In the genomic region with DNA sequence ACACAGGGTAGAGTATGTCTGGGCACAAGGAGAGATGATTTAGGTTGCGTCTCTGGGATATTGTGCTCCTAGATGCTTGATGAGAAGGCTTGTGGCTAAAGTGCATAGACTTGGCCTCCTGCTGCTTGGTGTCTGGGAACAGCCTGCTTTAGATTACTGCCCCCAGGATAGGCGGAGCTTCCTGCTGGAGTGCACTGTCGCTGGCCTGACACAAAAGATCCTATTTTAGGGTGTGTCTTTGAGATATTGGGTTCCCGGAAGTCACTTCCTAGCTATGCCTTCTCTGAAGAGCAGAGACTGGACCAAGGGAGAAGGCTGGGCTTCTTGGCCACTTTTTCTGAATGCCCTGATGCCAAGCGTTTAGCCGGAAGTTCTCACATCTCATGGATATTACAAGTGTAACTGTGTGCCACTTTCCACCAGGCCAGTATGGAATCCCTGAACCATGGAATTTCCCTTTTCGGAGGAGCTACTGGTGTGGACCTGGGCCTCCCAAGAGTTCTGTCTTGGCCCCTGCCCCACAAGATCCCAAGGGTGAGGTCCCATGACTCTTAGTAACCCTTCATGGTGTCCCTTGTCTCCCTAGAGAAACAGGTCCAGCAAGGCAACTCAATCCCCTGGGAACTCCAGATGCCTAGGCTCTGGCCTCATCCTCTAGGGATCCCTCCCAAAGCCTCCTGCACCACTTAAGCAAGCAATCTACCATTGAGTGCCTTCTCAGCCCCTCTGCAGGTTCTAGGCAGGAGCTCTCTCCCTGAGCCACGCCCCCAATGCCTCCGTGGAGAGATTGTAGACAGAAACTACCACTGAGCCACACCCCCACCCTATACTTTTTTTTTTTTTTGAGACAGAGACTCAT, we compare ENCODE assay signal across 10 mouse cellular contexts. TPM values are rescaled to one million over a fixed set of nuclear protein-coding genes. Genes with fewer than 3 reads are reported as not detected.
DNase-seq lines count a peak whose midpoint lies in the region; ATAC-seq and TF ChIP-seq lines count a peak whose summit lies in the region.
"Had no signal": no experiment of that assay in that cellular context is flagged by ENCODE, and none has a peak within 500 bp of the region (broad histone marks: within the 10 kb centered on the region; RNA-seq: fewer than 3 reads in every experiment).

No protein-coding gene starts in this region.

- intact Hi-C loops in heart, adult 2 months (cut with DNase I) = loop anchor here (2.0 kb wide), 1 partner anchor 15 kb away; no protein-coding TSS in a partner anchor
- intact Hi-C loops in heart, postnatal 25 days (cut with DNase I) = no loop called here

- H3K27ac ChIP-seq in heart, adult 2 months = peak overlapping the region; percentile 83
- peak overlapping the region; percentile 11; the same call in 1 of the 2 replicates for H3K27ac ChIP-seq in heart, embryonic 16.5 days (ENCODE audit: low read length)
- H3K27ac ChIP-seq: hindbrain, postnatal 0 days had no signal

- no peak for ATAC-seq in heart, embryonic 16.5 days (replicated peaks; ENCODE audit: extremely low read depth, insufficient read depth, low FRiP score)

- no peak for TF ChIP-seq CTCF in heart, adult 2 months (IDR thresholded peaks at IDR 0.05)

- no peaks in the 10 kb centered on the region for H3K36me3 ChIP-seq in heart, adult 2 months (ENCODE audit: control insufficient read depth, insufficient read depth, low read length)
- no peaks in the 10 kb centered on the region for H3K36me3 ChIP-seq in heart, embryonic 16.5 days (ENCODE audit: control insufficient read depth, insufficient read depth)

- H3K79me2 ChIP-seq in heart, adult 2 months (replicated peaks; ENCODE audit: control insufficient read depth, insufficient read depth, low read length) = no peaks in the 10 kb centered on the region

- H3K4me2 ChIP-seq in heart, embryonic 16.5 days (ENCODE audit: low read depth, low read length) = no peak overlapping the region

- no peaks in the 10 kb centered on the region for H3K9me3 ChIP-seq in heart, embryonic 16.5 days (replicated peaks; ENCODE audit: control insufficient read depth, low read length)

- H3K4me3 ChIP-seq in heart, adult 2 months = no peak overlapping the region
- no peak overlapping the region for H3K4me3 ChIP-seq in heart, embryonic 16.5 days (ENCODE audit: low read length)

- no peak for DNase-seq in heart, adult 2 months
- DNase-seq in heart, postnatal 25 days (ENCODE audit: low spot score) = no peak
- DNase-seq in MEL-GATA-1-ER (ENCODE audit: extremely low read depth, low read depth) = peak; percentile 78
- DNase-seq in lung, postnatal 10 days = peak; percentile 75
- DNase-seq in testis, postnatal 10 days (ENCODE audit: low spot score) = no peak
- no peak for DNase-seq in thymus, postnatal 36 days
- DNase-seq in right cerebral cortex, adult 18-20 months = no peak
- DNase-seq: cerebellum, postnatal 10 days had no signal

- TF ChIP-seq POLR2A in heart, adult 2 months (IDR thresholded peaks at IDR 0.05; ENCODE audit: insufficient read depth, low read depth, low read length) = peak; percentile 36; the same call in 1 of the 2 replicates

- no peaks in the 10 kb centered on the region for H3K27me3 ChIP-seq in heart, adult 2 months (ENCODE audit: control insufficient read depth, insufficient read depth, low read length)
- H3K27me3 ChIP-seq in heart, embryonic 16.5 days (ENCODE audit: control insufficient read depth, insufficient read depth, low read length) = peaks cover 6% of the 10 kb centered on the region; the same call in 1 of the 2 replicates

- TF ChIP-seq EP300 in heart, adult 2 months (IDR thresholded peaks at IDR 0.05; ENCODE audit: insufficient read depth, low read depth, low read length) = peak; percentile 55; the same call in 1 of the 2 replicates

- peaks cover 5% of the 10 kb centered on the region for H3K4me1 ChIP-seq in heart, adult 2 months (ENCODE audit: control insufficient read depth, insufficient read depth, low read length)
- H3K4me1 ChIP-seq in heart, embryonic 16.5 days (ENCODE audit: control insufficient read depth, insufficient read depth, low read length) = peaks cover 5% of the 10 kb centered on the region; the same call in 1 of the 2 replicates

- WGBS in heart, adult 2 months = 55% methylated on average over 9 of the region's 9 CpGs
- WGBS in heart, embryonic 16.5 days = 56% methylated on average over 9 of the region's 9 CpGs

- H3K9ac ChIP-seq in heart, adult 2 months (ENCODE audit: low read depth, low read length) = no peak overlapping the region; the same call in 1 of the 2 replicates
- no peak overlapping the region for H3K9ac ChIP-seq in heart, embryonic 16.5 days (ENCODE audit: low read length)

RNA-seq across cellular contexts. Expression of gene Abca7, which starts 7.3 kb away (rescaled TPM):
- 1 to 10 TPM; 6.6 to 8.0 TPM for total RNA-seq in heart, adult 2 months (2021)
- polyA plus RNA-seq in heart, adult 2 months (2012; rRNA removed) = 9.2 and 10.8 TPM in 2 replicates
- total RNA-seq in heart, postnatal 25 days (2021) = 1 to 10 TPM; 6.5 to 6.7 TPM
- polyA plus RNA-seq in heart, embryonic 16.5 days (2015; fragmentation: Nextera tagmentation; extraction: Ambion mirVana) = 3.2 TPM in 2 replicates

RNA-seq across cellular contexts. Expression of gene Arhgap45, which starts 12.8 kb away (rescaled TPM):
- 1 to 10 TPM; 3.5 to 5.1 TPM for total RNA-seq in heart, adult 2 months (2021)
- polyA plus RNA-seq in heart, adult 2 months (2012; rRNA removed) = 8.9 and 16.6 TPM in 2 replicates
- 1 to 10 TPM; 4.7 to 4.9 TPM for total RNA-seq in heart, postnatal 25 days (2021)
- polyA plus RNA-seq in heart, embryonic 16.5 days (2015; fragmentation: Nextera tagmentation; extraction: Ambion mirVana) = 10.9 and 17.7 TPM in 2 replicates

RNA-seq across cellular contexts. Expression of gene Cnn2, which starts 15.2 kb away (rescaled TPM):
- 10 to 100 TPM; 30.2 to 39.3 TPM for total RNA-seq in heart, adult 2 months (2021)
- polyA plus RNA-seq in heart, adult 2 months (2012; rRNA removed) = 52.5 and 60.7 TPM in 2 replicates
- 10 to 100 TPM; 35.9 to 36.6 TPM for total RNA-seq in heart, postnatal 25 days (2021)
- polyA plus RNA-seq in heart, embryonic 16.5 days (2015; fragmentation: Nextera tagmentation; extraction: Ambion mirVana) = 218 and 255 TPM in 2 replicates

RNA-seq across cellular contexts. Expression of gene Tmem259, which starts 19.5 kb away (rescaled TPM):
- 100 to 1,000 TPM; 109 to 124 TPM for total RNA-seq in heart, adult 2 months (2021)
- polyA plus RNA-seq in heart, adult 2 months (2012; rRNA removed) = 184 and 220 TPM in 2 replicates
- total RNA-seq in heart, postnatal 25 days (2021) = 100 to 1,000 TPM; 110 to 115 TPM
- 10.6 and 13.5 TPM in 2 replicates for polyA plus RNA-seq in heart, embryonic 16.5 days (2015; fragmentation: Nextera tagmentation; extraction: Ambion mirVana)

RNA-seq across cellular contexts. Expression of gene Grin3b, which starts 33.1 kb away (rescaled TPM):
- total RNA-seq in heart, adult 2 months (2021) = under 1 TPM; 0.20 to 0.31 TPM
- polyA plus RNA-seq in heart, adult 2 months (2012; rRNA removed) = 0.20 and 0.29 TPM in 2 replicates
- under 1 TPM; 0.14 to 0.21 TPM for total RNA-seq in heart, postnatal 25 days (2021)
- polyA plus RNA-seq in heart, embryonic 16.5 days (2015; fragmentation: Nextera tagmentation; extraction: Ambion mirVana) = 0.25 and 0.35 TPM in 2 replicates

Comparison
In these comparisons a context has a peak if more than half of its experiments do, and no peak if none do; other contexts are left out.
1. DNase-seq: peak in MEL-GATA-1-ER (single experiment) and lung, postnatal 10 days (single experiment); none in heart, adult 2 months (0 of 2), heart, postnatal 25 days (single experiment), testis, postnatal 10 days (single experiment), thymus, postnatal 36 days (0 of 2) and right cerebral cortex, adult 18-20 months (single experiment).